ENCODE assay signal across 8 mouse cellular contexts in genomic region chr5:44538000-44538395, GRCm38 (mm10).
DNase-seq lines count a peak whose midpoint lies in the region.

No protein-coding gene starts in this region.

- DNase-seq in cerebellum, adult 8-10 months, result peak; percentile 2
- DNase-seq in embryo, embryonic 11.5 days (ENCODE audit: low read depth, low spot score), result peak; percentile 38
- peak; percentile 11 to 52 for DNase-seq in heart, postnatal 36 days
- DNase-seq in left cerebral cortex, postnatal 10 days (ENCODE audit: extremely low spot score in 1 of 2, low spot score in 2 of 2), result peak; percentile 76 to 96
- DNase-seq in right cerebral cortex, adult 2 months (ENCODE audit: low spot score in 2 of 2), result peak; percentile 89
- no peak for DNase-seq in gastrocnemius, postnatal 4 days (ENCODE audit: low spot score in 2 of 2)
- no peak for DNase-seq in adrenal gland, postnatal 25 days
- DNase-seq in kidney, adult 11 months, result no peak

- intact Hi-C loops in heart, postnatal 36 days (cut with DNase I), result no loop called here
- intact Hi-C loops in left cerebral cortex, postnatal 10 days (cut with DNase I), result no loop called here

Comparison
In these comparisons a context has a peak if more than half of its experiments do, and no peak if none do; other contexts are left out.
1. DNase-seq: peak in cerebellum, adult 8-10 months (single experiment), embryo, embryonic 11.5 days (single experiment), heart, postnatal 36 days (2 of 2), left cerebral cortex, postnatal 10 days (2 of 2) and right cerebral cortex, adult 2 months (2 of 2); none in gastrocnemius, postnatal 4 days (0 of 2), adrenal gland, postnatal 25 days (single experiment) and kidney, adult 11 months (single experiment).